Mouse (Mus musculus) frontal cortex, postnatal 10 days (tissue): ENCODE measurements at regions not wholly inside any gene's neighbourhood (a gene's known extent, or its start where the extent isn't known, plus 50 kb on each side); places are given as distances from the start of the nearest gene placed in this dataset.
"Not testable (repeated sequence)": the region's sequence is repeated elsewhere in the genome, so short reads cannot be mapped to it uniquely, and the experiment has no call there.

ENCODE experiments used
- DNase-seq, 2 experiments: peaks; one replicate each; pipeline ENCODE4 v3.0.0; 2022; ENCODE audit warnings: low spot score in 2 of 2, mixed read lengths in 1 of 2

- DNase-seq = no peak
Observed at GRCm38 (mm10) chr2:168424277-168425099, 143.0 kb upstream of the Kcng1 start.

- DNase-seq = no peak
Observed at GRCm38 (mm10) chr2:168423551-168423950, 142.0 kb upstream of the Kcng1 start.

- no peak for DNase-seq
Observed at GRCm38 (mm10) chr2:168415140-168415539, 133.6 kb upstream of the Kcng1 start.

- DNase-seq = no peak
Observed at GRCm38 (mm10) chr2:168414110-168414872, 132.8 kb upstream of the Kcng1 start.

GRCm38 (mm10) chr2:168412853-168413252 is 131.3 kb upstream of the Kcng1 start:
- no peak for DNase-seq

- DNase-seq = peak in 1 of 2 experiments; percentile 23
Observed at GRCm38 (mm10) chr2:168402782-168403513, 121.4 kb upstream of the Kcng1 start.

- no peak for DNase-seq
Observed at GRCm38 (mm10) chr2:168399088-168399709, 117.7 kb upstream of the Kcng1 start.

- no peak for DNase-seq
Observed at GRCm38 (mm10) chr2:168396316-168396715, 114.8 kb upstream of the Kcng1 start.

- no peak for DNase-seq
Observed at GRCm38 (mm10) chr2:168393341-168393740, 111.8 kb upstream of the Kcng1 start.

- not testable (repeated sequence) for DNase-seq
Observed at GRCm38 (mm10) chr2:168392171-168392570, 110.6 kb upstream of the Kcng1 start.

- peak in 1 of 2 experiments; percentile 18 for DNase-seq
Observed at GRCm38 (mm10) chr2:168380606-168381005, 99.1 kb upstream of the Kcng1 start.

GRCm38 (mm10) chr2:168372356-168372755 is 90.8 kb upstream of the Kcng1 start:
- peak; percentile 21 to 22 for DNase-seq

- DNase-seq = no peak
Observed at GRCm38 (mm10) chr2:168371245-168371644, 89.7 kb upstream of the Kcng1 start.

- DNase-seq = no peak
Observed at GRCm38 (mm10) chr2:168359200-168359599, 77.7 kb upstream of the Kcng1 start.

GRCm38 (mm10) chr2:168358551-168358950 is 77.0 kb upstream of the Kcng1 start:
- DNase-seq = peak in 1 of 2 experiments; percentile 39

GRCm38 (mm10) chr2:168357815-168358214 is 76.3 kb upstream of the Kcng1 start:
- no peak for DNase-seq

- DNase-seq = no peak
Observed at GRCm38 (mm10) chr2:168354397-168354796, 72.9 kb upstream of the Kcng1 start.

GRCm38 (mm10) chr2:168352626-168353025 is 71.1 kb upstream of the Kcng1 start:
- peak; percentile 54 to 61 for DNase-seq

- no peak for DNase-seq
Observed at GRCm38 (mm10) chr2:168352194-168352593, 70.7 kb upstream of the Kcng1 start.

GRCm38 (mm10) chr2:168345384-168345783 is 63.8 kb upstream of the Kcng1 start:
- DNase-seq = no peak

GRCm38 (mm10) chr2:168343705-168344104 is 62.2 kb upstream of the Kcng1 start:
- DNase-seq = no peak

- DNase-seq = no peak
Observed at GRCm38 (mm10) chr2:168338819-168339218, 57.3 kb upstream of the Kcng1 start.
